Mouse (Mus musculus): Measurements from ENCODE around the gene Wdr48.

The Wdr48 gene

GRCm38 (mm10) chr9:119919858-119920257 lies 25.2 kb downstream of the Wdr48 start:
- intact Hi-C loops (cut with DNase I), result no loop called here

GRCm38 (mm10) chr9:119923462-119923861 lies 28.8 kb downstream of the Wdr48 start:
- intact Hi-C loops (cut with DNase I), result no loop called here

GRCm38 (mm10) chr9:119925120-119925657 lies 30.5 kb downstream of the Wdr48 start:
- intact Hi-C loops (cut with DNase I), result no loop called here

DNA sequence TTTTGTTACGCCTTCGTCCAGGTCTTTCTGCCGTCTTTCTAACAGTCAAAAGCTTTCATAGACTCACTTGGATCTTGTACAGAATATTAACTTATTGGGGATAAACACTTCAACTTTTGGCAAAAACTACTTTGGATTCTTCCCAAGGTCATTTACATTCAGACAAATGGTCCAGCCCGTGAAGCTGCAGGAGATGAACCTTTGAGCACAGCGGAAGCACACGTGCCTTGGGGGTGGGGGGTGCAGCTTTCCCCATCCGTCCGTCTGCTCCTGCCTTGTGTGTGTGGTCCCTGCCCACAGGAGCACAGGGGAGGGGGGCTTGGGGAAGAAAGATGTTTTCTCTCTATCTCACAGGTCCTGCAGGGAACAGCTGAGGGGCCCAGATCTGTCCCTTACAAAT lies 31.1 kb downstream of the Wdr48 start:
- intact Hi-C loops (cut with DNase I), result no loop called here

DNA sequence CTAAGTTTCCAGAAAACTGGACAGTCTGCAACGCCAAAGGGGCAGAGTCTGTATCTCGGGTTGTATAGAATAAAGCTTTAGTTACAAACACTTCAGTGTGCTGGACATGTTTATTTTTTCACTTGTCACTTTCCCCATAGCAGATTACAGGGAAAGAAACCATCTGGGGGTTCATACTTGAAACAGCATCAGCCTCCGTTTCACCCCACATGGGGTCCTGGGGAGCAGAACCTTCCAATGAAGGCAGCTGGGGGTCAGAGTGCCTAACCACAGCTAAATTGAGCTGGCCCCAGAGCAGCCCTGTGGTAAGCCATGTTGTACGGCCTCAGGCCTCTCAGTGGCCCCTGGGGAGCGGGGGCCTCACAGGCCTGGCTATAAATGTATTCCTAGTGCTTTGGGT lies 31.8 kb downstream of the Wdr48 start:
- intact Hi-C loops (cut with DNase I), result no loop called here

DNA sequence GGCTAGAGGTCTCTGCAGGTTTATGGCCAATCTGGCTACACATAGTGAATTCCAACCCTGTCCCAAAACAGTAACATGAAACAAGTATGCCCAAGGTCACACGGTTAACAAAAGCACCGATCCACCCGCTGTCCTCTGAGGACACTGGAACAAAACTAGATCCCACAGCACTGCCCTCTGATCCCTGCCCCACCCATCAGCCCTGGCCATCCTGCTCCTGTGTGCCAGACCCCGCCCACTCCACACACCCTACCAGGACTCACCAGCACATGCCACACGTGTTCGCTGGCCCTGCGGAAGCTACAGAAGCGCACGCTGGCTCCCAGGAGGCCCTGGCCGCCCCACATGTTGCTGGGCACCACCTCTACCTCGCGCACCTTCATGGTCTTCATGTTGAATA lies 37.7 kb downstream of the Wdr48 start:
- intact Hi-C loops (cut with DNase I), result no loop called here

GRCm38 (mm10) chr9:119933675-119934074 lies 39.0 kb downstream of the Wdr48 start:
- intact Hi-C loops (cut with DNase I), result no loop called here

DNA sequence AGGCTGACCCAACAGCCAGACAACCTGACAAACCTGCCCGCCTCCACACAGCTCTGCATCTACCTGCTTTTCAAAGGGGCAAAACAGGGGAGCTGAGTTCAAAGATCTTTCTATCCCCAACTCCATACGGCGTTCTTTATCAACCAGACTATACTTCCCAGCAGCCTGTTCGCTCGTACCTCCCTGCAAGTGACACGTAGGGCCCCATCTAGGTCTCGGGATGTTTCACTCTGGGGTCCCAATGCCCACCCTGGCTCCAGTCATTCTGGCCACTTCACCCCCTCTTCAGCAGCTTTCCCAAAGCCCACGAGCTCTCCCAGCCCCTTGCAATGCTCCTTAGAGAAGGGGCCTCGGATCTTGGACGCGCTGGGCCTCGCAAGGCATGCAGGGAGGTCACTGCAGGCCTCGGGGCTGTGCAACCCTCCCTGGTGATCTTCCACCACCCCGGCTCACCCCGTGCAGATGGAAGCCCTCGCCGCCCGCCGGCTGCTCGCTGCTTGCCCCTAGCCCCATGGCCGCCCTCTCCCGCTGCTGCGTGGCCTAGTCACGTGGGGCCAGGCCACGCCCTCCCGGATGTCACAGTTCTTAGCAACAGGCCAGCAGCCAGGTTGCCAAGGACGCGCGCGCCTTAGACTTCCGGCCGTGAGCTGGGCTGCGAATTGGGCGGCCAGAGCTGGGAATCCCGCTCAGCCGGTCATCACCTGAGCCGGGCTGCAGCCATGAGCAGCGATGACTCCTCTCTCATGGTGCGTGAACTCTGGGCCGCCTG lies 42.5 kb downstream of the Wdr48 start, which contains the start of the genes Gorasp1 and Ttc21a:
Gene Gorasp1, minus strand, starts transcription at position 561 of the 769 bp plus-strand sequence.
Gene Ttc21a, plus strand, starts transcription at position 602 of the 769 bp plus-strand sequence.
- intact Hi-C loops (cut with DNase I), result no loop called here

- intact Hi-C loops (cut with DNase I), result no loop called here
Measured at GRCm38 (mm10) chr9:119938496-119938895, 43.8 kb downstream of the Wdr48 start.

GRCm38 (mm10) chr9:119939646-119940045 lies 45.0 kb downstream of the Wdr48 start:
- intact Hi-C loops (cut with DNase I), result no loop called here

GRCm38 (mm10) chr9:119941407-119941806 lies 46.7 kb downstream of the Wdr48 start:
- intact Hi-C loops (cut with DNase I), result no loop called here

- intact Hi-C loops (cut with DNase I), result no loop called here
Measured at GRCm38 (mm10) chr9:119941861-119942260, 47.2 kb downstream of the Wdr48 start.

DNA sequence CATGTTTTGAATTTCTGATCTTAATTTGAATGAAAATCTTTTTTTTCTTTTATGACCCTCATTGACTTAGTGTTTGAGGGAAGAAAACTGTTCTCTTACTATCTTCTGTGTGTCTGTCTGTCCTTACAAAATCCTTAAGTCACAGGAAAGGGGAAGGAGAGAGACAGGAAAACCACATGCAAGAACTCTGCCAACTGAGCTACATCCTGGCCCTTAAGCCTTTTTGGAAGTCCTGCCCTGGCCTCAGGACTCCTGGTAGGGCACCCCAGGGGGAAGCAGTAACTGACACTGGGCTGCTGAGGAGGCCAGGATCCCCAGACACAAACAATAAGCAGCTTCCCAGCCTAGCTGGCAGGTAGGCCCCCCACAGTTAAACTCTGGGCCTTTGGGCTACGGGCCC lies 48.6 kb downstream of the Wdr48 start:
- intact Hi-C loops (cut with DNase I), result no loop called here

DNA sequence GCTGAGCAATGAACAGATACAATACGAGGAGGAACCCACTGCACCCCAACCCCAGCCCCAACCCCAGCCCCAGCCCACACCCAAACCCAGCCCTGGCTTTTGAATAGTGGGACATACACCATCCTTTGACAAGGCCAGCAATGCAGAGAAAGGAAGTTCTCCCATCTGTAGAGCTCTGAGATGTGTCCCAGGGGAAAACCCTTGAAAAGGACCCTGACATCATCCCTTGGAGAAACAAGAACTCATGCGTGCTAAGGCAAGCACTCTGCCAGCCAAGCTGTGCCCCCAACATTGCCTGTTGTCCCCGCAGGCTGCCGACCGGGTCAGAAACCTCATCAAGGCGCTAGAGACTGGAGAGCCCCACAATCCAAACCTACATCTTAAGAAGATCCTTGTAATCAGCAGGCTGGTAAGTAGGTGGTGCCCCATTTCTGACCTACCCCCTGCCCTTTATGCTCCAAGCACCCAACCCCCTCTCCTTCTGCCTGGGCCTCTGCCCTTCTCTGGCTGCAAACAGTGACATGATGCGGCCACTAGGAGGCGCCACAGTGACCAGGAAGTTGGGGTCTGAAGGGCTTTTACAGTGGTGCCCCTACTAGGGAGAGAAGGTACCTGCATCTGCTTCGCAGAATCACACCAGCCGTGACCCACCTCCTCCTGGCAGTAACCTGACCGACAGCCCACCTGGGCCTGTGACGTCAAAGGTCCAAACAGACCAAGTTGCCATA lies 50.7 kb downstream of the Wdr48 start:
- intact Hi-C loops (cut with DNase I), result no loop called here

DNA sequence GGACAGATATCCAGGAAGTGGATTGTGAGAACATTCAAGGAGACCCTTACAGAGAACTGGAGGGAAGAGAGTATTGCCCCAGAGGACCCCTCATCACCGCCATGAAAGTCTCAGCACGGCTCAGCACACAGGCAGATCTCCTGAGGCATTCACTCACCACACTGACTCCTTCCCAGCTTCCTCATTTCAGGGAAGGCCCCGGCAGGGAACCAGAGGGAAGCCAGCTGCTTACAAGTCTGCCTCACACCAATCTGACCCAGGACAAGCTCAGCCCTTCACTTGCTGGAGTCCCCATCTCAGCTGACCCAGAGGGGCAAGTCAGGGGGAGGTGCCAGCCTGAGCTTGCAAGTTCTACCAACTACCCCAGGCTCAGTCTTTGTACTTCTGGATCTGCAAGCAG lies 54.1 kb downstream of the Wdr48 start:
- intact Hi-C loops (cut with DNase I), result no loop called here

- intact Hi-C loops (cut with DNase I), result no loop called here
Measured at GRCm38 (mm10) chr9:119950434-119950833, 55.8 kb downstream of the Wdr48 start.

GRCm38 (mm10) chr9:119951388-119951787 lies 56.7 kb downstream of the Wdr48 start:
- intact Hi-C loops (cut with DNase I), result no loop called here

- intact Hi-C loops (cut with DNase I), result no loop called here
Measured at GRCm38 (mm10) chr9:119958835-119959234, 64.2 kb downstream of the Wdr48 start.

- intact Hi-C loops (cut with DNase I), result loop anchor here (5.0 kb wide), 2 partner anchors 50 to 110 kb away; no protein-coding TSS in a partner anchor
Measured at GRCm38 (mm10) chr9:119962216-119962615, 67.5 kb downstream of the Wdr48 start.

DNA sequence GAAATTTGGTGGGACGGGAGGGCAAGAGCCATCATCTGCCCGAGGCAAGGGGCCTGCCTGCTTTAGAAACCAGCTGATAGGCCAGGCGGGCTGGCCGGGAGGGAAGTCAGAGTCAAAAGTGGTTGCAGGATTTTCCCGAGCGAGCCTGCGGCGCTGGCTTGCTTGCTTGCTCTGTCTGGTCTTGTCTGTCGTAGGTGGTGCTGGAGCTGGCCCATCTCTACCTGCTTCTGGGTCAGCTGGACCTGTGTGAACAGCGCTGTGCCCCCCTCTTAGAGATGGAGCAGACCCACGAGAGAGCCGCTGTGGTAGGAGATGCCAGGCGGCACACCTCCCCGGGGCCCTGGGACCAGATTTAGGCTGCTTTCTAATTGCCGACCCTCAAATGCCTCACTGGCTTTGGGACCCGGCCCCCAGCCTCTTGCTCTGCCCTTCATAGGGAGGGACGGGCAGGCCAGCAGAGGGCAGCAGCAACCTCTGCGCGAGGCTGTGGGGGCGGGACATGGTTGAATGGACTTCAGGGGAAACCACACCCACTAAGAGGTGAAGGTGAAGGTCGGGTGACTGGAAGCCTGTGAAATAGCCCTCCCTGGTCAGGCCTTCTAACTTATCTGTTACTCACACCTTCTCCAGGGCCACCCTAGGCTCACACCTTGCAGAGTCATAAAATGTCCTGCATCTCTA lies 68.4 kb downstream of the Wdr48 start:
- intact Hi-C loops (cut with DNase I), result loop anchor here (5.0 kb wide), 2 partner anchors 49 to 109 kb away; no protein-coding TSS in a partner anchor

- intact Hi-C loops (cut with DNase I), result loop anchor here (5.0 kb wide), 2 partner anchors 48 to 108 kb away; no protein-coding TSS in a partner anchor
Measured at GRCm38 (mm10) chr9:119964206-119964605, 69.5 kb downstream of the Wdr48 start.
